Mouse (Mus musculus): ENCODE measurements at regions not wholly inside any gene's neighbourhood (a gene's known extent, or its start where the extent isn't known, plus 50 kb on each side); places are given as distances from the start of the nearest gene placed in this dataset.

DNA sequence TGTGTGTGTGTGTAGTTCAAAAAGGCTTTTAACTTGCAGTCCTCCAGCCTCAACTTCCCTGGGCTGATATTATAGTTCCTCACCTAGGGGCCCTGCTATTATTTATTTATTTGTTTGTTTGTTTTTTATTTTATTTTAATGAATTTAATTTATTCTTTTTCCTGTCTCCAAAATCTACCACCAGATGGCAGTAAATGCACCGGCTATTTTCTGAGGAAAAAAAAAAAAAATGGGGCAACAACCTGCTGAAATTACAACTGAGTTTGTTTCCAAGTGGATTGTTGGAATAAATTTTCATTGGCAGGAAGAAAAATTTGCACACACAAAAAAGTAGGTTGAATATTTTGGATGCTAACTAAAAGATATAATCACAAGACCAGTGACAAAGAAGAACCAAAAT, 662.7 kb downstream of the Epm2a start:
- DNase-seq (ENCODE audit: low read depth in 3 of 3, low spot score in 3 of 3) = no peak
- Histone ChIP-seq H3K27me3 (ENCODE audit: control insufficient read depth, insufficient read depth, low read length) (no peaks in the 10 kb centered on the region), H3K36me3 (replicated peaks; ENCODE audit: control insufficient read depth, insufficient read depth, low read depth) (no peaks in the 10 kb centered on the region), H3K27ac (no peak overlapping the region), H3K4me2 (ENCODE audit: low read depth) (no peak overlapping the region), H3K4me1 (replicated peaks; ENCODE audit: control insufficient read depth in 2 of 2, insufficient read depth in 2 of 2, low read length in 1 of 2) (no peaks in the 10 kb centered on the region), H3K9me3 (ENCODE audit: control insufficient read depth, low read length) (no peaks in the 10 kb centered on the region), H3K4me3 (ENCODE audit: insufficient read depth in 1 of 2, low read depth in 2 of 2, low read length in 2 of 2) (no peak overlapping the region), H3K9ac (replicated peaks) (no peak overlapping the region)
- WGBS (ENCODE audit: insufficient replicate concordance) = 24% methylated on average over 1 of the region's 1 CpGs
- no peak for TF ChIP-seq CTCF (IDR thresholded peaks at IDR 0.05; ENCODE audit: low read depth)
- no peak for TF ChIP-seq EP300 (IDR thresholded peaks at IDR 0.05; ENCODE audit: low read depth)
- no peak for ATAC-seq (ENCODE audit: insufficient read depth)

DNA sequence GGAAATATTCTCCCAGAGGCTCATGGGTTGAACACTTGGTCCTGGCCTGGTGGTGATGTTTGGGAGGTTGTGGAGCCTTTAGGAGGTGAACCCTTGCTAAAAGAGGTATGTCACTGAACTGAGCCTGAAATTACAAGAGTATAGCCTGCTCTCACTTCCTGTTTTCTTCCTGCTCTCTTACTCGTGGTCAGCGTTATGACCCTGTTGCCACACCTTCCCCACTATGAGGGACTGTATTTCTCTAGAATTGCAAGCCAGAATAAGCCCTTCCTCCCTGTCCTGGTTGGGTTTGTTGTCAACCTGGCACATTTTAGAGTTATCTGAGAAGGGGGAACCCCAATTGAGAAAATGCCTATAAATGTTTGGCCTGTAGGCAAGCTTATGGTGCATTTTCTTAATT, 674.1 kb downstream of the Epm2a start:
- no peaks in the 10 kb centered on the region for H3K36me3 ChIP-seq (replicated peaks; ENCODE audit: control insufficient read depth, insufficient read depth, low read depth)
- H3K9ac ChIP-seq (replicated peaks) = no peak overlapping the region
- H3K27ac ChIP-seq = no peak overlapping the region
- WGBS (ENCODE audit: insufficient replicate concordance) = 14% methylated on average over 2 of the region's 2 CpGs
- TF ChIP-seq EP300 (IDR thresholded peaks at IDR 0.05; ENCODE audit: low read depth) (no peak), CTCF (IDR thresholded peaks at IDR 0.05; ENCODE audit: low read depth) (no peak)
- no peaks in the 10 kb centered on the region for H3K4me1 ChIP-seq (replicated peaks; ENCODE audit: control insufficient read depth in 2 of 2, insufficient read depth in 2 of 2, low read length in 1 of 2)
- H3K4me2 ChIP-seq (ENCODE audit: low read depth) = no peak overlapping the region
- H3K27me3 ChIP-seq (ENCODE audit: control insufficient read depth, insufficient read depth, low read length) = no peaks in the 10 kb centered on the region
- ATAC-seq (ENCODE audit: insufficient read depth) (no peak), DNase-seq (ENCODE audit: low read depth in 3 of 3, low spot score in 3 of 3) (no peak)
- no peak overlapping the region for H3K4me3 ChIP-seq (ENCODE audit: insufficient read depth in 1 of 2, low read depth in 2 of 2, low read length in 2 of 2)
- peaks cover 7% of the 10 kb centered on the region; the same call in 1 of the 2 replicates for H3K9me3 ChIP-seq (ENCODE audit: control insufficient read depth, low read length)

DNA sequence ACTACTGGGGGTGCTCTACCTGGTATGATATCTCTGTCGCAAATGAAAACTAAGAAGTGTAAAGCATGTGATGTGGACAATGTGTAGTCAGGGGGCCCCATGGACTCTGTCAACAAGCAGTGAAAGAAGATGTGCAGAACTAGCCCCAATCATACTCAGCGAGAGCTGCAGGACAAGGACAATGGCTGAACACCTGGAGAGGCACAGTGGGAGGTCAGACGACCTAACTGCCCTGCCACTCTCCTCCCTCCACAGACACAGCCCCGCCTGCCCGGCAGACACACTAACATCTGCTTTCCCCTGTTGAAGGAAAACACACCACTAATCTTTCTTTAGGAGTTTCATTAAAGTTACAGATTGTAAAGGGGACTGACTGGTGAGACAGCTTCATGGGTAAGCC, 675.1 kb downstream of the Epm2a start:
- Histone ChIP-seq H3K4me2 (ENCODE audit: low read depth) (no peak overlapping the region), H3K27ac (no peak overlapping the region), H3K4me1 (replicated peaks; ENCODE audit: control insufficient read depth in 2 of 2, insufficient read depth in 2 of 2, low read length in 1 of 2) (no peaks in the 10 kb centered on the region), H3K4me3 (ENCODE audit: insufficient read depth in 1 of 2, low read depth in 2 of 2, low read length in 2 of 2) (no peak overlapping the region), H3K27me3 (ENCODE audit: control insufficient read depth, insufficient read depth, low read length) (no peaks in the 10 kb centered on the region), H3K36me3 (replicated peaks; ENCODE audit: control insufficient read depth, insufficient read depth, low read depth) (no peaks in the 10 kb centered on the region), H3K9ac (replicated peaks) (no peak overlapping the region), H3K9me3 (ENCODE audit: control insufficient read depth, low read length) (peaks cover 7% of the 10 kb centered on the region; the same call in 1 of the 2 replicates)
- ATAC-seq (ENCODE audit: insufficient read depth) = no peak
- 44% methylated on average over 5 of the region's 5 CpGs for WGBS (ENCODE audit: insufficient replicate concordance)
- TF ChIP-seq EP300 (IDR thresholded peaks at IDR 0.05; ENCODE audit: low read depth) (no peak), CTCF (IDR thresholded peaks at IDR 0.05; ENCODE audit: low read depth) (no peak)
- no peak for DNase-seq (ENCODE audit: low read depth in 3 of 3, low spot score in 3 of 3)

DNA sequence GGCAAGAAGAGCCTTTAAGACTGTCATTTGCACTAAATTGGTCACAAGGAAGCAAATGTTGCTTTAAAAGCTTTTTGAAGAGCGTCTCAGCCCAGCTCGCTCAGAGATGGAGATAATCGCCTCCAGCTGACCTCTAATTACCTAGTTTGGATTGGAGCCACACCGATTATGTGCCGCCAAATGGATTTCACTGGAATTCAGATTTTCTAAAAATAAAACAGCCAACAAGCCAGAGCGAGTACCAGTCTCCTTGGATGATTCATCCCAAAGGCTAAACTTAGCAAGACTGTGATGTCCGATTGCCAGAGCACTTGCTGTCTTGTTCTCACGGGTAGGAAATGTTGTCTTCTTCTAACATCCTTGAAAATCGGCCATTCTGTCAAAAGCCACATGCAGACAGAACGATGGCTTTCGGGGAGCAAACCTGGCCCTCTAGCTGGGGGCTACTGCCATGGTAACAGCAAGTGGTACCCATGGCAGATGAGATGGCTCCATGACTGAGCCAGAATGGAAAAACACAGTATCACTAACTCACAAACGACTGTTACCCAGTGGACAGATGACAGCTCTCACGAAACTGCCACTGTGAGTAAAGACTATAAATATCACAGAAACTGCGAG, 676.1 kb downstream of the Epm2a start:
- Histone ChIP-seq H3K9ac (replicated peaks) (no peak overlapping the region), H3K4me3 (ENCODE audit: insufficient read depth in 1 of 2, low read depth in 2 of 2, low read length in 2 of 2) (no peak overlapping the region), H3K4me2 (ENCODE audit: low read depth) (no peak overlapping the region), H3K27me3 (ENCODE audit: control insufficient read depth, insufficient read depth, low read length) (no peaks in the 10 kb centered on the region), H3K4me1 (replicated peaks; ENCODE audit: control insufficient read depth in 2 of 2, insufficient read depth in 2 of 2, low read length in 1 of 2) (no peaks in the 10 kb centered on the region), H3K36me3 (replicated peaks; ENCODE audit: control insufficient read depth, insufficient read depth, low read depth) (no peaks in the 10 kb centered on the region), H3K27ac (no peak overlapping the region), H3K9me3 (ENCODE audit: control insufficient read depth, low read length) (peaks cover 7% of the 10 kb centered on the region; the same call in 1 of the 2 replicates)
- TF ChIP-seq EP300 (IDR thresholded peaks at IDR 0.05; ENCODE audit: low read depth) = no peak
- no peak for TF ChIP-seq CTCF (IDR thresholded peaks at IDR 0.05; ENCODE audit: low read depth)
- 58% methylated on average over 14 of the region's 14 CpGs for WGBS (ENCODE audit: insufficient replicate concordance)
- DNase-seq (ENCODE audit: low read depth in 3 of 3, low spot score in 3 of 3) = no peak
- no peak for ATAC-seq (ENCODE audit: insufficient read depth)

DNA sequence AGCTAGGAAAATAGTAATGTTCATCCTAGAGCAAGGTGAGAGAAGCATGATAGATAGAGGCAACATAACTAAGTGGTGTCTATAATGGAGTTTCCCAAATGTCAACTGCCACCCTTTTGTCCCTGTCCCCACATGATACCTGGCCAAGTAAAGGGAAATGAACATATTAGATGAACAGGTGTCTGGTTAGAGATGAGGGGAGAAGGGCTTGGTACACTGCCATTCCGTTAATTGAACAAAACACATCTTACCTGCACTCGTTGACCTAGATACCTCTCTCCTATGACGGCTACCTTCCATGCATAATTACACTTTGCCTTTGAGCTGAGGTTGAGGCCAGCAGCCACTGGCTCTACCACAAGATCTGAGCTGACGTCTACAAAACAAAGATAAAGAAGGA, 677.4 kb downstream of the Epm2a start:
- Histone ChIP-seq H3K9ac (replicated peaks) (no peak overlapping the region), H3K27me3 (ENCODE audit: control insufficient read depth, insufficient read depth, low read length) (no peaks in the 10 kb centered on the region), H3K4me1 (replicated peaks; ENCODE audit: control insufficient read depth in 2 of 2, insufficient read depth in 2 of 2, low read length in 1 of 2) (no peaks in the 10 kb centered on the region), H3K4me3 (ENCODE audit: insufficient read depth in 1 of 2, low read depth in 2 of 2, low read length in 2 of 2) (no peak overlapping the region), H3K4me2 (ENCODE audit: low read depth) (no peak overlapping the region), H3K27ac (no peak overlapping the region), H3K36me3 (replicated peaks; ENCODE audit: control insufficient read depth, insufficient read depth, low read depth) (no peaks in the 10 kb centered on the region), H3K9me3 (ENCODE audit: control insufficient read depth, low read length) (peaks cover 7% of the 10 kb centered on the region; the same call in 1 of the 2 replicates)
- WGBS (ENCODE audit: insufficient replicate concordance) = 55% methylated on average over 4 of the region's 4 CpGs
- DNase-seq (ENCODE audit: low read depth in 3 of 3, low spot score in 3 of 3) = no peak
- TF ChIP-seq EP300 (IDR thresholded peaks at IDR 0.05; ENCODE audit: low read depth) (no peak), CTCF (IDR thresholded peaks at IDR 0.05; ENCODE audit: low read depth) (no peak)
- no peak for ATAC-seq (ENCODE audit: insufficient read depth)
